Mouse (Mus musculus) midbrain, postnatal 0 days (tissue): ENCODE results near the gene Prdm16. TPM values are rescaled to one million over a fixed set of nuclear protein-coding genes. Genes with fewer than 3 reads are reported as not detected.

Source experiments
- ATAC-seq: fragments of 200-750 bp; cut with Nextera tagmentation; 2 replicates; pipeline ENCODE4 v1.8.0; 2017; ENCODE audit warnings: moderate number of reproducible peaks, mild to moderate bottlenecking, moderate TSS enrichment, moderate library complexity; ENCODE audit not compliant: low FRiP score
- DNase-seq: peaks from one replicate; pipeline ENCODE4 v3.0.0-alpha.2; 2015; ENCODE audit warnings: low spot score
- H3K27ac ChIP-seq: fragments of 300-500 bp; sonication (generic); 2 replicates; pipeline ENCODE4 v1.5.1; 2014; ENCODE audit warnings: low read depth, mild to moderate bottlenecking, low read length, mixed read lengths
- H3K27me3 ChIP-seq: fragments of 300-500 bp; sonication (generic); 2 replicates; pipeline ENCODE4 v1.6.1; 2014; ENCODE audit warnings: low read length, control low read depth, mixed read lengths; ENCODE audit not compliant: insufficient read depth
- H3K36me3 ChIP-seq: fragments of 300-500 bp; sonication (generic); 2 replicates; pipeline ENCODE4 v1.6.1; 2014; ENCODE audit warnings: low read length, control low read depth, mixed read lengths; ENCODE audit not compliant: insufficient read depth
- H3K4me1 ChIP-seq: fragments of 300-500 bp; sonication (generic); 2 replicates; pipeline ENCODE4 v1.6.1; 2014; ENCODE audit warnings: mild to moderate bottlenecking, control low read depth, antibody characterized with exemption, low read length, mixed read lengths; ENCODE audit not compliant: insufficient read depth
- H3K4me2 ChIP-seq: fragments of 300-500 bp; sonication (generic); 2 replicates; pipeline ENCODE4 v1.6.1; 2014; ENCODE audit warnings: low read depth, mild to moderate bottlenecking, low read length, mixed read lengths; ENCODE audit not compliant: poor library complexity, severe bottlenecking
- H3K4me3 ChIP-seq: fragments of 300-500 bp; sonication (generic); 2 replicates; pipeline ENCODE4 v1.5.1; 2014; ENCODE audit warnings: low read depth, mild to moderate bottlenecking, low read length, moderate library complexity
- H3K9ac ChIP-seq: fragments of 300-500 bp; sonication (generic); replicated peaks from 2 replicates; pipeline ENCODE4 v1.6.1; 2014; ENCODE audit warnings: mild to moderate bottlenecking, low read length, moderate library complexity, mixed read lengths; ENCODE audit not compliant: poor library complexity, severe bottlenecking
- H3K9me3 ChIP-seq: fragments of 300-500 bp; sonication (generic); 2 replicates; pipeline ENCODE4 v1.6.1; 2016; ENCODE audit warnings: low read length, control low read depth
- CTCF ChIP-seq: IDR thresholded peaks from 2 replicates; pipeline ENCODE4 v1.5.1; 2016; ENCODE audit warnings: antibody characterized with exemption, mild to moderate bottlenecking
- WGBS: fragments of 180-500 bp; shearing (Covaris S2); extraction: QIAGEN DNeasy Blood & Tissue Kit; methylation state at CpG from one replicate; pipeline ENCODE4 v1.1.7; 2014; 5-methylcytosine and 5-hydroxymethylcytosine counted together
- polyA plus RNA-seq: library from polyadenylated mRNA; unstranded; fragments of >200 nt; fragmentation: Nextera tagmentation; extraction: Ambion mirVana; gene quantifications from 2 replicates; pipeline ENCODE4 v1.2.1, GENCODE M21; 2015
- total RNA-seq: library from RNA; depleted of rRNA; stranded (reverse); fragments of >200 nt; gene quantifications from 2 replicates; pipeline ENCODE4 v1.2.3, GENCODE M21; 2014

Gene Prdm16
- total and polyA plus RNA-seq, 2 experiments from 2014 or later = 9.3 to 10.7 TPM

GRCm38 (mm10) chr4:154549497-154549896 is 87.2 kb downstream of the Prdm16 start:
- no peak for ATAC-seq
- H3K9ac ChIP-seq = no peak overlapping the region
- WGBS = 25% methylated on average over 11 of the region's 11 CpGs
- H3K4me2 ChIP-seq = peak overlapping the region; percentile 16; the same call in 1 of the 2 replicates
- H3K27me3 ChIP-seq = no peaks in the 10 kb centered on the region
- no peak overlapping the region for H3K4me3 ChIP-seq
- H3K4me1 ChIP-seq = peaks cover 3% of the 10 kb centered on the region; the same call in 1 of the 2 replicates
- H3K36me3 ChIP-seq = no peaks in the 10 kb centered on the region
- no peaks in the 10 kb centered on the region for H3K9me3 ChIP-seq
- peak; percentile 60 for DNase-seq
- peak overlapping the region; percentile 72 for H3K27ac ChIP-seq
- TF ChIP-seq CTCF = no peak

- no peak overlapping the region for H3K27ac ChIP-seq
- no peak overlapping the region for H3K9ac ChIP-seq
- TF ChIP-seq CTCF = no peak
- no peaks in the 10 kb centered on the region for H3K9me3 ChIP-seq
- ATAC-seq (no peak), DNase-seq (no peak)
- H3K4me1 ChIP-seq = peaks cover 6% of the 10 kb centered on the region; the same call in 1 of the 2 replicates
- H3K27me3 ChIP-seq = 0 out of 2 replicates have a peak, but pooled peaks cover 3% of the 10 kb centered on the region
- H3K36me3 ChIP-seq = no peaks in the 10 kb centered on the region
- WGBS = 82% methylated on average over 21 of the region's 21 CpGs
- no peak overlapping the region for H3K4me2 ChIP-seq
- no peak overlapping the region for H3K4me3 ChIP-seq
Measured at GRCm38 (mm10) chr4:154547176-154547855, 89.4 kb downstream of the Prdm16 start.

GRCm38 (mm10) chr4:154545296-154545695 is 91.4 kb downstream of the Prdm16 start:
- no peak for ATAC-seq
- H3K4me1 ChIP-seq = peaks cover 15% of the 10 kb centered on the region
- H3K36me3 ChIP-seq = no peaks in the 10 kb centered on the region
- TF ChIP-seq CTCF = no peak
- no peak overlapping the region for H3K4me3 ChIP-seq
- H3K4me2 ChIP-seq = no peak overlapping the region
- WGBS = 60% methylated on average over 9 of the region's 9 CpGs
- H3K9ac ChIP-seq = no peak overlapping the region
- H3K27ac ChIP-seq = no peak overlapping the region
- 0 out of 2 replicates have a peak, but pooled peaks cover 3% of the 10 kb centered on the region for H3K27me3 ChIP-seq
- DNase-seq = no peak
- no peaks in the 10 kb centered on the region for H3K9me3 ChIP-seq

GRCm38 (mm10) chr4:154543921-154544320 is 92.8 kb downstream of the Prdm16 start:
- Histone ChIP-seq H3K27ac (no peak overlapping the region), H3K4me1 (peaks cover 12% of the 10 kb centered on the region), H3K9ac (no peak overlapping the region), H3K4me2 (no peak overlapping the region), H3K4me3 (no peak overlapping the region), H3K27me3 (0 out of 2 replicates have a peak, but pooled peaks cover 3% of the 10 kb centered on the region), H3K36me3 (no peaks in the 10 kb centered on the region), H3K9me3 (no peaks in the 10 kb centered on the region)
- no peak for TF ChIP-seq CTCF
- 23% methylated on average over 21 of the region's 21 CpGs for WGBS
- peak; percentile 27 for DNase-seq
- no peak for ATAC-seq

GRCm38 (mm10) chr4:154543128-154543527 is 93.5 kb downstream of the Prdm16 start:
- Histone ChIP-seq H3K4me2 (no peak overlapping the region), H3K4me3 (no peak overlapping the region), H3K4me1 (peaks cover 12% of the 10 kb centered on the region), H3K27ac (no peak overlapping the region), H3K9me3 (no peaks in the 10 kb centered on the region), H3K36me3 (no peaks in the 10 kb centered on the region), H3K27me3 (0 out of 2 replicates have a peak, but pooled peaks cover 3% of the 10 kb centered on the region), H3K9ac (no peak overlapping the region)
- WGBS = 72% methylated on average over 4 of the region's 4 CpGs
- peak; percentile 77 for DNase-seq
- peak; percentile 42; the same call in 1 of the 2 replicates for ATAC-seq
- peak; percentile 40; the same call in 1 of the 2 replicates for TF ChIP-seq CTCF

GRCm38 (mm10) chr4:154542568-154542967 is 94.1 kb downstream of the Prdm16 start:
- WGBS = 60% methylated on average over 5 of the region's 5 CpGs
- ATAC-seq (no peak), DNase-seq (no peak)
- no peak overlapping the region for H3K9ac ChIP-seq
- H3K4me1 ChIP-seq = peaks cover 12% of the 10 kb centered on the region
- 0 out of 2 replicates have a peak, but pooled peaks cover 3% of the 10 kb centered on the region for H3K27me3 ChIP-seq
- H3K4me3 ChIP-seq = no peak overlapping the region
- no peak overlapping the region for H3K27ac ChIP-seq
- no peaks in the 10 kb centered on the region for H3K36me3 ChIP-seq
- no peak overlapping the region for H3K4me2 ChIP-seq
- H3K9me3 ChIP-seq = no peaks in the 10 kb centered on the region
- TF ChIP-seq CTCF = no peak
